Mouse (Mus musculus): Measurements from ENCODE around the gene Slc35c2. TPM values are rescaled to one million over a fixed set of nuclear protein-coding genes. Genes with fewer than 3 reads are reported as not detected.

The Slc35c2 gene
- polyA plus RNA-seq, 1 experiment: 58.7 TPM

- Histone ChIP-seq H3K4me1 (ENCODE audit: control insufficient read depth, insufficient read depth, low read length) (no peaks in the 10 kb centered on the region), H3K36me3 (ENCODE audit: control insufficient read depth, insufficient read depth, low read length) (no peaks in the 10 kb centered on the region), H3K27ac (ENCODE audit: control insufficient read depth, insufficient read depth, low read depth, low read length) (no peak overlapping the region), H3K4me3 (ENCODE audit: control insufficient read depth, low read depth, low read length) (no peak overlapping the region), H3K27me3 (ENCODE audit: control insufficient read depth, insufficient read depth, low read length) (no peaks in the 10 kb centered on the region)
- TF ChIP-seq POLR2A (IDR thresholded peaks at IDR 0.05; ENCODE audit: control insufficient read depth, low read depth, low read length) (no peak), CTCF (IDR thresholded peaks at IDR 0.05; ENCODE audit: control insufficient read depth, insufficient read depth, insufficient replicate concordance, low read depth, low read length) (no peak)
Observed at GRCm38 (mm10) chr2:165250903-165251302, 36.8 kb downstream of the Slc35c2 start.

DNA sequence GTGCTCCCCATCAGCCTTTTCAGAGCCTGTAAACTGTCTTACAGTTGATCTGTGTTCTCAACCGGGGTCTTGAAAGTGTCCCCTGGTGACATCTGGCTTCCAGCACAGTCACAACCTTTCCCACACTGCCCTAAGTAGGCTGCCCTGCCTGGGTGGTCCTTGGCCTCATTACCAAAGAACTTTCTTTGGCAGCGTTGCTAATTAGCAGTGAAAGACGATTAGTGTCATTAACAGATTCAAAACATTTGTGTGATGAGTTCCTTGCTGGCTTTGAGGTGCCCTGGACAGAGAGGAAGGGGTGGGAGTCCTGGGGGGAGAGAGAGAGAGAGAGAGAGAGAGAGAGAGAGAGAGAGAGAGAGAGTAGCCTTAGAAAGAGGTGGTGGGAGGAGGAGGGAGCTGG lies 38.7 kb downstream of the Slc35c2 start:
- Histone ChIP-seq H3K4me1 (ENCODE audit: control insufficient read depth, insufficient read depth, low read length) (no peaks in the 10 kb centered on the region), H3K27ac (ENCODE audit: control insufficient read depth, insufficient read depth, low read depth, low read length) (no peak overlapping the region), H3K27me3 (ENCODE audit: control insufficient read depth, insufficient read depth, low read length) (no peaks in the 10 kb centered on the region)

GRCm38 (mm10) chr2:165246349-165246748 lies 41.3 kb downstream of the Slc35c2 start:
- peaks cover 9% of the 10 kb centered on the region for H3K4me1 ChIP-seq (ENCODE audit: control insufficient read depth, insufficient read depth, low read length)
- no peak overlapping the region for H3K4me3 ChIP-seq (ENCODE audit: control insufficient read depth, low read depth, low read length)
- no peak overlapping the region for H3K27ac ChIP-seq (ENCODE audit: control insufficient read depth, insufficient read depth, low read depth, low read length)
- TF ChIP-seq CTCF (IDR thresholded peaks at IDR 0.05; ENCODE audit: control insufficient read depth, insufficient read depth, insufficient replicate concordance, low read depth, low read length) (no peak), POLR2A (IDR thresholded peaks at IDR 0.05; ENCODE audit: control insufficient read depth, low read depth, low read length) (no peak)
- no peaks in the 10 kb centered on the region for H3K36me3 ChIP-seq (ENCODE audit: control insufficient read depth, insufficient read depth, low read length)
- H3K27me3 ChIP-seq (ENCODE audit: control insufficient read depth, insufficient read depth, low read length): no peaks in the 10 kb centered on the region

More for the DNA sequence above, 38.7 kb downstream of the Slc35c2 start:
- TF ChIP-seq POLR2A (IDR thresholded peaks at IDR 0.05; ENCODE audit: control insufficient read depth, low read depth, low read length): no peak
- TF ChIP-seq CTCF (IDR thresholded peaks at IDR 0.05; ENCODE audit: control insufficient read depth, insufficient read depth, insufficient replicate concordance, low read depth, low read length): no peak
- no peak overlapping the region for H3K4me3 ChIP-seq (ENCODE audit: control insufficient read depth, low read depth, low read length)
- H3K36me3 ChIP-seq (ENCODE audit: control insufficient read depth, insufficient read depth, low read length): no peaks in the 10 kb centered on the region

- Histone ChIP-seq H3K27ac (ENCODE audit: control insufficient read depth, insufficient read depth, low read depth, low read length) (no peak overlapping the region), H3K36me3 (ENCODE audit: control insufficient read depth, insufficient read depth, low read length) (no peaks in the 10 kb centered on the region), H3K4me3 (ENCODE audit: control insufficient read depth, low read depth, low read length) (no peak overlapping the region), H3K4me1 (ENCODE audit: control insufficient read depth, insufficient read depth, low read length) (peaks cover 9% of the 10 kb centered on the region), H3K27me3 (ENCODE audit: control insufficient read depth, insufficient read depth, low read length) (no peaks in the 10 kb centered on the region)
- TF ChIP-seq CTCF (IDR thresholded peaks at IDR 0.05; ENCODE audit: control insufficient read depth, insufficient read depth, insufficient replicate concordance, low read depth, low read length) (no peak), POLR2A (IDR thresholded peaks at IDR 0.05; ENCODE audit: control insufficient read depth, low read depth, low read length) (no peak)
Observed at GRCm38 (mm10) chr2:165243122-165243720, 44.4 kb downstream of the Slc35c2 start.

- TF ChIP-seq CTCF (IDR thresholded peaks at IDR 0.05; ENCODE audit: control insufficient read depth, insufficient read depth, insufficient replicate concordance, low read depth, low read length) (no peak), POLR2A (IDR thresholded peaks at IDR 0.05; ENCODE audit: control insufficient read depth, low read depth, low read length) (no peak)
- H3K27me3 ChIP-seq (ENCODE audit: control insufficient read depth, insufficient read depth, low read length): no peaks in the 10 kb centered on the region
- H3K4me3 ChIP-seq (ENCODE audit: control insufficient read depth, low read depth, low read length): no peak overlapping the region
- H3K36me3 ChIP-seq (ENCODE audit: control insufficient read depth, insufficient read depth, low read length): no peaks in the 10 kb centered on the region
- H3K4me1 ChIP-seq (ENCODE audit: control insufficient read depth, insufficient read depth, low read length): peaks cover 9% of the 10 kb centered on the region
- no peak overlapping the region for H3K27ac ChIP-seq (ENCODE audit: control insufficient read depth, insufficient read depth, low read depth, low read length)
Observed at GRCm38 (mm10) chr2:165242575-165242974, 45.1 kb downstream of the Slc35c2 start.

DNA sequence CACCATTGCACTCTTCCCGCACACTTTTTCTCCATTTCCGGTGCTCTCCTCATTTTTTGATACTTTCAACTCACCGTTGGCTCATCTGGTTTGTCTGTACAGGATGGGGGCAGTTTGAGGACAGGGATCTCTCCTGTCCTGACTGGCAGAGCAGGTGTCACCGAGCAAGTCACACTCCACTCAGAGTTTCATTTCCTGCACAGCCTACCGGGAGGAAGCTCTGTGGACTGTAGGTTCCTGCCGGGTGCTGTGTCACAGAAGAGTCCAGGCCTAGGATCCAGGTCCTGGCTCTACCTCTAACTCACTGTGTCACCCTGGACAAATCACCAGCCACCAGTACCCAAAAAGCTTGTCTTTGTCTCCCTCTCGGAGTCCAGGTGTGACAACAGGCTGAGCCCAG lies 45.9 kb downstream of the Slc35c2 start:
- H3K4me1 ChIP-seq (ENCODE audit: control insufficient read depth, insufficient read depth, low read length): peaks cover 9% of the 10 kb centered on the region
- no peaks in the 10 kb centered on the region for H3K36me3 ChIP-seq (ENCODE audit: control insufficient read depth, insufficient read depth, low read length)
- H3K27ac ChIP-seq (ENCODE audit: control insufficient read depth, insufficient read depth, low read depth, low read length): no peak overlapping the region
- no peak overlapping the region for H3K4me3 ChIP-seq (ENCODE audit: control insufficient read depth, low read depth, low read length)
- no peak for TF ChIP-seq POLR2A (IDR thresholded peaks at IDR 0.05; ENCODE audit: control insufficient read depth, low read depth, low read length)
- TF ChIP-seq CTCF (IDR thresholded peaks at IDR 0.05; ENCODE audit: control insufficient read depth, insufficient read depth, insufficient replicate concordance, low read depth, low read length): no peak
- H3K27me3 ChIP-seq (ENCODE audit: control insufficient read depth, insufficient read depth, low read length): no peaks in the 10 kb centered on the region

- Histone ChIP-seq H3K4me3 (ENCODE audit: control insufficient read depth, low read depth, low read length) (no peak overlapping the region), H3K27ac (ENCODE audit: control insufficient read depth, insufficient read depth, low read depth, low read length) (no peak overlapping the region), H3K36me3 (ENCODE audit: control insufficient read depth, insufficient read depth, low read length) (no peaks in the 10 kb centered on the region), H3K4me1 (ENCODE audit: control insufficient read depth, insufficient read depth, low read length) (peaks cover 9% of the 10 kb centered on the region), H3K27me3 (ENCODE audit: control insufficient read depth, insufficient read depth, low read length) (peaks cover under 1% of the 10 kb centered on the region; the same call in 1 of the 2 replicates)
- TF ChIP-seq CTCF (IDR thresholded peaks at IDR 0.05; ENCODE audit: control insufficient read depth, insufficient read depth, insufficient replicate concordance, low read depth, low read length) (no peak), POLR2A (IDR thresholded peaks at IDR 0.05; ENCODE audit: control insufficient read depth, low read depth, low read length) (no peak)
Observed at GRCm38 (mm10) chr2:165240371-165240770, 47.3 kb downstream of the Slc35c2 start.
